Mouse (Mus musculus): ENCODE measurements around the gene Rtn4rl2.

Rtn4rl2 gene

DNA sequence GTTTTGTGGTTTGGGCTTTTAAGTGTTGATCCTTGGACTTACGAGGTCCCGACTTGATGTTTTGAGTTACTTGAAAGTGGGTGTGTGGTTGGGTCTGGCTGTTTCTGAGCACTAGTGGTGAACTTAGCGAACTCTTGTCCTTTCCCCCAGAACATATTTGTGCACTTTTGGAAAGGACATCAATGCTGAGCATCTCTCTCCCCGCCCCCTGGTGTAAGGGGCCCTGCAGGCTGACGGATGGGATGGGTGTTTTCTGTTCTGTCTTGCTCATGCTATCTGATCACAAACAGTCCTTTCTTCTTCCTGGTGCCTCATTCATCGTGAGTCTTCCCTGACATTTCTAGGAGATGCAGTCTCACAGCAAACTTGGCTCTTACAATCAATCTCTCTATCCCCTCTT is 42.9 kb downstream of the Rtn4rl2 start:
- no peak for DNase-seq (ENCODE audit: low spot score)

DNA sequence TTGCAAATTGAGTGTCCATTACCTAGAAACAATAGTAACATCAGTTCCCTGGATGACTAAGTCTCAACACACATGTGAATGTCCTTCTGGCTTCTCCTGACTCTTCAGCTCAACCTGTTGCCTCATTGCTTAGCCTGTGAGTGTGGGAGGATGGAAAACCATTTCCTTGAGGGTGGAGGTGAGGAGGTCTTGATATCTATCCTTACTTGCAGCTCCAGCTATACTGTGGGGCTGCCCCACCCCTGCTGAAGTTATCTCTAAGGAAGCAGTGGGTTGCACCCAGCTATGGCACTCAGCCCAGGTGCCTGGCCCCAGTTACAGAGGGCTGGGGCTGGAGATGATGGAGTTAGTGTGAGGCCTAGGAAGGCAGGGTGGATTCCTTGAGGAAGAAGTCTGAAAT is 44.6 kb downstream of the Rtn4rl2 start:
- no peak for DNase-seq (ENCODE audit: low spot score)

DNA sequence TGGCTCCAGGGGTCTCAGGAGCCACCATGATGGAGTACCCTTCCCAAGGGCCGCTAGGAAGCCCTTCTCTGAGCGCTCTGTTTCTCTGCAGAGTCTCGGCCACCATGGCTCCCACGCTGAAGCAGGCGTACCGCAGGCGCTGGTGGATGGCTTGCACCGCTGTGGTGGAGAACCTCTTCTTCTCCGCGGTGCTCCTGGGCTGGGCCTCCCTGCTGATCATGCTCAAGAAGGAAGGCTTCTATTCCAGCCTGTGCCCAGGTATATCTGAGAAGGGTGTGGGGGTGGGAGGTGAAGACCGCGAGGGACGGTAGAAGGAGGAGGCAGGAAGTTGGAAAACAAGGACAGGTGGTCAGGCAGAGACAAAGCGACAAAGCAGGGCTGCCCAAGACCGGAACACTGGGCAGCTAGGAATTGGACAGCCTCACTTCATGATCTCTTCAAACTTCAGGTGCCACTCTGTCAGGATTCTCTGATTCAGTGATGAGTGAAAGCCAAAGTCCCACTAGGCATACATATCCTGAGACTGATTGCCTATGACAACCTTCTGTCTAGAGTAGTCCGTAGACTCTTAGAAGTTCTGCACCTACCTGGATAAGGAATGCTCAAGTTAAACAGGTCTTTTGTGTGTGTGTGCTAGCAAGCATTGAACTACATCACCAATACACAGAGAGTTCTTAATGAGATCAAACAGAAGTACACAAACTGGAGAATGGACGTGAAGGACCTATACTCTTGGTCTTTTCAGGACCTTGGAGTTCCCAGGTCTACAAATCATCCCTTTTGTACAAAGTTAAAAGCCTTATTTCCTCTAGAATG is 45.6 kb downstream of the Rtn4rl2 start:
- no peak for DNase-seq (ENCODE audit: low spot score)

DNA sequence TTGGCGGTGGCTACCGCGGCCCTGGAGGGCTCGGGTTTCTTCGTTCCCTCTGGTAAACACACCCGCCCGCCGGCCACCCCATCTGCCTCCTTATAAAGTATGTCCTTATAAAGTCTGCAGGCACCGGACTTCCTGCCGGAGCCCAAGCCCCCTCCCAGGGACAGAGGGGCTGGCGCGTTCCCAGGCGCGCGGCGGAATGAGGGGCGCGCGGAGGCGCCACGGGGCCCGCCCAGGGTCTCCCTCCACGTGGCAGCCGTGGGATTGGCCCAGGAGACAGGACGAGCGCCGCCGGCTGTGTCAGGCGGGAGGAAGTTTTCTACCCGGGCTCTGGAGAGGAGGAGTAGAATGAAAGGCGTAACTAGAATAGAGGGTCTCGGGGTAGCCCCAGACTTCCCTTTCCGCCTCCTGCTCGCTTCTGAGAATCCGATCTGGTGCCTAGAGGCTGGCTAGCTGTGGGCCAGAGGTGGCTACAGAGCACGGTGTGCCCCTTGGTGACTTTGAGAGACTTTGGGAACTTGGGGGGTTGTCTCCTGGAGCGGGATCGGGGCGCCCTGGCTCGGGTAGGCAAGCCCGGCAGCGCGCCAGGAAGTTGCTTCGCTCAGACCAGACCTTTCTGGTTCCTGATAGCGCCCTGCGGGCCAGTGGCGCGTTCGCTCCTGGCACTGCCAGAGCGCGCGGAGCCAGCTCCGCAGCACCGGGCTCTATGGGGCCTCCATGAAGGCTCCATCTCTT is 46.3 kb downstream of the Rtn4rl2 start:
- peak; percentile 80 for DNase-seq (ENCODE audit: low spot score)

DNA sequence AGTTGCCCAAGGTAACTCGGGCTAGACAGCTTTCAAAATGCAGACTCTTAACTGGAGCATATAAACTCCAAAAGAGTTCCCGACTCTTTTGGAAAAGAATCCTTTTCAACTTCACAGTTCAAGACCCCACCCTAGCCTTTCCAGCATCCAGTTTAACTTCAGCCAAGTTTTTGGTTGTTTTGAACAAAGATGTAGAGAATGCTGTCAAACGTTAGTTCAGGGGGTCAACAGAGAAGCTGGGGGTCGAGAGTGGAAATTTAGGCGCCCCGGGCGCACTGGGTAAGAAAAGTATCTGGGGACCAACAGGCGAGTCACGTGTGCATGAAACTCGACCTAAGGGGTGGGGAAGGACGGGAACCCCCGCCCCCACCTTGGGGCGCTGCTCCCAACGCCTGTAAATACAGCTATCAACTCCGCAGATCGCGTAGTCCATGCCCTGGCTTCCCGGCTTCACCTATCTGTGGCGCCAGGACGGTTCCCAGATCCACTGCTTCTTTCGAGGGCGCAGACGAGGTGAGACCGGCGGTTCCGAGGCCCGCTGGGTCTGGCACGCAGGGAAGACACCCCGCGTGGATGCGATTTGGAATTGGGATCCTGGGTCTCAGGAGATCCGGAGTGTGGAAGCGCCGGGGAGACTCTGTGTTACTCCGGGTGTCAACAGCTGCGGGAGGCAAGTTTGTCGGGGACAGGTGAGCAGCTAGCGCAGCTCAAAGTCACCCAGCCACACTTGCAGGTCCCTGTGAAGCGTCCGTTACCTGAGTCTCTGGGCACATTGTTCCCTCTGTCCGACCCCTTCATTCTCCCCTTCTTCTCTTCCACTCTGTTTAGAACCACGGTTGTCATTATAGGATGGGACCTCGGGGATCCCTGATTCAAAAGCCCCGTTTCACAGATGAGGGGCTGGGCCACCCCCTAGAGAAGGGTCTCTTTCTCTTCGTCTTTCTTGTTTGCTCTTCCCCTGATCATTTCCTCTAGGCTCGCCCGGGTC is 47.2 kb downstream of the Rtn4rl2 start:
- DNase-seq (ENCODE audit: low spot score) = peak; percentile 43

DNA sequence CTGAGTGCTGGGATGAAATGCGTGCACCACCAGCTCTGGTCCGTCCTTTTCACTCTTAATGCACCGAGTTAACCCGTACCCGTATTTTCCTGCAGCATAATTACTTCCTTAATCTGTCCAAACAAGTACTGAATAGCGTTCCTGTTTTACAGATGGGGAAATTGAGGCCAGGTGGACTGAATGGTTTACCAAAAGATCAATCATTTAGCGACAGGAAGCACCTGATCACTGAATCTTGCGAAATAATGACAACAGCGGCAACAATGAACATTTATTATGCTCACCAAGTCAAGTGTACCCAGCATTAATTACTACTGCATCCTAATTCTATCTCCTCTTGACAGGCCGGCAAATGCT is 47.9 kb downstream of the Rtn4rl2 start, which contains the start of gene Slc43a1:
TSS of gene Slc43a1 (plus strand) at position 258 of the 357 bp plus-strand sequence.
- no peak for DNase-seq (ENCODE audit: low spot score)

DNA sequence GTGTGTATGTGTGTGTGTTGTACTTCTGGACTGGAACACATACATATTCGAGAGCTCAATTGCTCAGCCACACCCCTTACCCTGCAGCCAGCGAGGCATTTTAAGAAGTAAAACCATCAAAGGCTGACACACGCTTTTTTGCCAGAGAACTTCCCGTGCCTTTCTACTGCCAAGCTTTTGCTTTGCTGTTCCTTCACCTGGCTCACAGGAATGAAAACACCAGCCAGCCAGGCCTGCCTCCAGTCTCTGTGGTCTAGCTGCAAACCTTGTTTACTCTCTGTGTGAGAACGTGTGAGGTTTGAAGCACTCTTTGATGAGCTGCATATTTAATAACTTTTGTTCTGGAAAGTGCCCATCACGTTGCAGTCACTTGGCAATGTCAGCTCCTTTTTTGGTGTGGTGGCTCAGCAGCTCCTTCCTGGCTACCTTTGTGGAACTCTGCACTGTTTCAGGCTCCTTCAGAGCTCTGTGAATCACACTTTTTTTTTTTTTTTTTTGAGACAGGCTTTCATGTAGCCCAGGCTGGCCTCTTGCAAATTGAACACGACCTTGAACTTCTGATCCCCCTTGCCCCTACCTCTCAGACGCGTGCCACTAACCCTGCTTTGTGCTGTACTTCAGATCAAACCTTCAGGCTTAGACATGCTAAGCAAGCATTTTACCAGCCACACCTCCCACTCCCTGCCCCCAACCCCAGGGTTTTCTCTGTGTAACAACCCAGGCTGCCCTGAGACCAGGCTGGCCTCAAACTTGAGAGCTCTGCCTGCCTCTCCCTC is 48.5 kb downstream of the Rtn4rl2 start:
- DNase-seq (ENCODE audit: low spot score) = no peak

DNA sequence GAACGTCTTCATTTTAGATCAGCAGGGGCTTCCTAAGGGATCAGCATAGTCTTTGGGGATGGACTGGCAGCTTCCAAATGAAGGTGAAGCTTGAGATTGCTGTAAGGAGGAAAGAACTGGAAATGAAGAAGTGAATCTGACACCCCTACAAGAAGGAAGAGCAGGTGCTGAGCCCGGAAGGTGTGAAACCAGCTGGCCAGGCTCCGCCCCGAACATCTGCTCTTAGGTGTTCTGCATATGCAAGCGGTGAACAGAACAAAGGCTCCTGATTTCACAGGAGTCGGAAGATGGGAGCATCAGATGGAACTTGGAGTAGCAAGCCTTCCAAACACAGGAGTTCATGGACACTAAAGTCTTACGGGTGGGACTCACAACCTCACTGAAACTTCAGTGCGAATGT is 49.4 kb downstream of the Rtn4rl2 start:
- no peak for DNase-seq (ENCODE audit: low spot score)

DNA sequence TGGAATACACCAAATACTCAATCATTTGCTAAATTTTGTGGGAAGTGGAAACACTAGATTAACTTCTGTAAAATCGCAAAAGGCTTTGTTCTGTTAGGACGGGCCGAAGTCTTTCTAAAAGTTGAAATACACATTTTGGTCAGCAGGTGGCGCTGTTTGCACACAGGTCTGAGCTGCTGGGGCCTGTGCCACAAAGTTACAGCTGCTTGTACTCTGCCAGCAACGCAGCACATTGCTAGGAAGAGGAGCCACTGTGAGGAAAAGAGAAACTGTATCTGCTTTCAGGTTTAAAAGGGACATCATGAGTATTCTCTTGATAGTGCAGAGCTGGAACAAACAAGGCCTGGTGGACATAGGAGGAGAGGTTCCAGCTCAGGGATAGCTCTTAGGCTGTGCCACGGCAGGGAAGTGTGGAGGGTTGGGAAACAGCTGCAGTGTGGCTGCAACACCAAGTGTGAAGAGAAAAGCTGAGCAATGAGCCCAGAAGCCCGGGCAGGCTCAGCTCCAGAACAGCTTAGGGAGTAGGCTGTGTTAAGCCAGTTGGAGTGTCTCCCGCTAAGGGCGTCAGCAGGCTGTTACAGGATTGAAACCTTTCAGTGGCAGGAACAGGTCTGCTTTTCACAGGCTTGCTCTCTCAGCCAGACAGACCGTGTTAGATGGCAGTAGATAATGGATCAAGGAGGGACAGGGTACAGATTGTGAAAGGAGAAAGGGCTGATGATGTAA is 54.7 kb downstream of the Rtn4rl2 start:
- DNase-seq (ENCODE audit: low spot score) = peak; percentile 74

DNA sequence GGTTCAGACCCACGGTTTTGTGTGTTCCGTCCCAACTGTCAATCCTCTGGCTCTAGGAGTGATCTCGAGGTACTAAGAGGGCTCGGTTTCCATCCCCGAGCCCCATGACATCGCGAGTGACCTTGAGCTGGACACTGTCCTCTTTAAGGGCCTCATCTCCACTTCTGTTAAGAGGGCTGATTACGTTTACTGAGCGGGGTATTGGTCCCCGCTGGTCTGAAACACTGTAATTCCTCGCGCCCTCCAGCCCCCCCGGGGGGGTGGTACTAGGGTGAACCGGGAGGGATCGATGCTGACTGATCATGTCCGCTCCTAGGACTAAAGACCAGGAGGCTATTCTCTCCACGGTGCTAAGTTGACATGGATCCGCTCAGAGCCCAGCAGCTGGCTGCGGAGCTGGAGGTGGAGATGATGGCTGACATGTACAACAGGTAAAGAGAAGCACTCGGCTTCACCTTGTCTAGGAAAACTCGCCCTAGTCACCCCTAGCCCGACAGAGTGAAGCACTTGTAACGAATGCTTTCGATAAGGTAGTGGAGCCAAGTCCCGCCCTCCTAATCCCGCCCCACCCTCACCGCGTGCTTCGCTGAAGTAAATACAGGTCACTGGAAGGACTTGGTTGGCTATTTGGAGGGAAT is 59.1 kb downstream of the Rtn4rl2 start:
- peak; percentile 59 for DNase-seq (ENCODE audit: low spot score)

DNA sequence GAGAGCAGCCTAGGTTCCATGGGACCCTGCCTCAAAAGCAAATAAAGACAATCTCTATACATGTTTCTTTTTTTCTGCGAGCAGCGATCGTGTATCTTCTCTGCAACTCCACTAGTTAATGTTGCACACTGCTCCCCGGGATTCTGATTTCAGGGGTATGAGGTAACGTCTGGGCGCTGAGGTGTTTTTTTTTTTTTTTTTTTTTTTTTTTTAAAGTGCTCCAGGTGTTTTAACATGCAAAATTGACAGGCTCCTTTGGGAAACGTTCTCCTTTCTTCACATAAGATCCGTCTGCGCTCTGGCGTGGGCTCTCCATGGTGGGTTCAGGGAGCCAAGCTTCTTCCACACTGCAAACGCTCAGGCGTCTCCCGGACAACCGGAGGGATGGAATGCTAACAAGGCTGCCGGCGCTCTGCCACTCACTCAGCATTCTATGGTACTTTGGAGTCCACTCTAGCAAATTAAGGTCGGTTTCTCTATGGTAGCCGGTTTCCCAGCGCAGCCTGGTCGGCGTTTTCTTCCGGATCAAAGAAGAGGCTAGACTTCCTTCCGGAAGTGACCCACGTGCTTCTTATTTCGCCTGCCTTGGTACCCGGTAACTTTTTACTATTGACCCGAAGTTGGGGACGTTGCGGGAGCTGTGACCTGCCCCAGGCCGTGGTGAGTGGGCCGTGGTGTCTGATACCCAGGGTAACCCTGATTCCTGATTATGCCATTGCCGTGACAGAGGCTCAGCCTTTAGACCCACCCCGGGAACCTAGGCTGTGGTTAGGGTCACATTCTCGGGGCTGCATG is 59.8 kb downstream of the Rtn4rl2 start, which contains the start of gene Timm10:
TSS of gene Timm10 (plus strand) at position 510 of the 795 bp plus-strand sequence.
- peak; percentile 90 for DNase-seq (ENCODE audit: low spot score)

DNA sequence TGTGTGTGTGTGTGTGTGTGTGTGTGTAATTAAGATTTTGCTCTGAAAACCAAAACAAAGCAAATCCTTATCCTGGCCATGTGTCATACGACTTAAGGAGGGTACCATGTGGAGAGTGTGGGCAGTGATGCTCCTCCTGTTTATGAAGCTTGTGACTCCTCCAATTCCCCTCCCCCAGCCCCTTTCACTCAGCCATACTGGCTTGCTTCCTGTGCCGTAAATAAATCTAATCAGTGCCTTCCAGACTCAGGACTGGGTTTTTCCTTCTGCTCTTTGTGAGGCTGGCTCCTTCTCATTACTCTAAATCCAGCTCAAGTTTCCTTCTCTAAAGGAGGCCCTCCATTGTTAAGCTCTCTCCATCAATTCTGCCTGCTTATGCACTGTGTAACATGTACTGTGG is 63.3 kb downstream of the Rtn4rl2 start:
- DNase-seq (ENCODE audit: low spot score) = no peak

DNA sequence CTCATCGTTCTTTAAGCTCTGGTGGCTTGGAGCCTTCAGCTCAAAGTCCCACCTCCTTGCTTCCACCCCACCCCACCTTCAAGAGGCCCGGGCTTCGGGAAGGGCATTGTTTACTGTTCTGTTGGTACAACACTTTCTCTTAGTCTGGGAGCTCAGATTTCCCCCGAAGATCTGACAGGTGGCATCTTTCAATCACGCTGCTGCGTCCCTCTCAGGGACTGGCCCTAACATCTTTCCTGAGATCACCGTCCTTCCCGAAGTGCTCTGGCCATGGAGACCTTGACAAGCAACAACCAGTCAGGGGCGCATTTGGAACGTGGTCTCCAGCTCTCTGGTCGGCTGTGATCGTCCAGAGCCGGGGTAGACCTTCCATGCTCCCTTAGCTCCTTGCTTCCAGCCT is 64.0 kb downstream of the Rtn4rl2 start, which contains the start of gene Smtnl1:
TSS of gene Smtnl1 (minus strand) at position 101 of the 400 bp plus-strand sequence.
- DNase-seq (ENCODE audit: low spot score) = no peak

Data from yolk sac, embryonic 10.5 days (tissue).